In genomic region chr11:96174881-96175280, GRCm38 (mm10) we compare ENCODE assay signal across 34 mouse cellular contexts. TPM values are rescaled to one million over a fixed set of nuclear protein-coding genes. Genes with fewer than 3 reads are reported as not detected.
DNase-seq lines count a peak whose midpoint lies in the region; ATAC-seq and TF ChIP-seq lines count a peak whose summit lies in the region.
"Had no signal": no experiment of that assay in that cellular context is flagged by ENCODE, and none has a peak within 500 bp of the region (broad histone marks: within the 10 kb centered on the region; RNA-seq: fewer than 3 reads in every experiment).

No protein-coding gene starts in this region.

- intact Hi-C loops in left cerebral cortex, postnatal 25 days (cut with DNase I): loop anchor here (5.0 to 10.0 kb wide), 4 partner anchors 82 to 168 kb away; partner anchors contain the start of genes Hoxb3 and Igf2bp1

- H3K36me3 ChIP-seq in limb, embryonic 11.5 days (ENCODE audit: control insufficient read depth, insufficient read depth, low read length): no peaks in the 10 kb centered on the region
- no peaks in the 10 kb centered on the region for H3K36me3 ChIP-seq in limb, embryonic 10.5 days
- no peaks in the 10 kb centered on the region for H3K36me3 ChIP-seq in E14TG2a.4 (ENCODE audit: insufficient read depth, low read length)
- H3K36me3 ChIP-seq: embryonic facial prominence, embryonic 12.5 days; embryonic facial prominence, embryonic 15.5 days; heart, embryonic 10.5 days; heart, embryonic 13.5 days; hindbrain, embryonic 13.5 days; intestine, embryonic 15.5 days had no signal

- peak; percentile 31 for DNase-seq in embryo, embryonic 9.5 days (ENCODE audit: extremely low spot score)
- no peak for DNase-seq in embryo, embryonic 11 days
- peak; percentile 37 for DNase-seq in limb, embryonic 11.5 days (ENCODE audit: low spot score)
- DNase-seq in limb, embryonic 10.5 days (ENCODE audit: low spot score): no peak
- DNase-seq in left cerebral cortex, postnatal 25 days (ENCODE audit: low spot score in 2 of 2): no peak
- DNase-seq: adrenal gland, adult 8-10 months; adrenal gland, postnatal 25 days; B cell, adult 2 months; cerebellum, adult 11-12 months; cerebellum, adult 8-10 months; cerebellum, postnatal 10 days; cerebellum, postnatal 36 days; gastrocnemius, postnatal 10 days; gastrocnemius, postnatal 36 days; heart, adult 2 months; heart, postnatal 14 days; heart, postnatal 4 days; kidney, adult 11 months had no signal

- no peak for ATAC-seq in limb, embryonic 11.5 days (ENCODE audit: insufficient number of reproducible peaks, low FRiP score, low TSS enrichment, low read depth)
- ATAC-seq: forebrain, embryonic 13.5 days; forebrain, embryonic 16.5 days; hindbrain, embryonic 16.5 days; intestine, embryonic 15.5 days had no signal

- under 1% methylated on average over 6 of the region's 6 CpGs for WGBS in limb, embryonic 11.5 days
- 2% methylated on average over 6 of the region's 6 CpGs for WGBS in limb, embryonic 10.5 days

- no peak overlapping the region for H3K4me3 ChIP-seq in limb, embryonic 11.5 days (ENCODE audit: low read depth, low read length)
- H3K4me3 ChIP-seq in limb, embryonic 10.5 days: no peak overlapping the region
- H3K4me3 ChIP-seq in E14TG2a.4 (replicated peaks; ENCODE audit: low read length): 0 out of 2 replicates have a peak overlapping the region, but pooled peaks have one; percentile 23
- H3K4me3 ChIP-seq: embryonic facial prominence, embryonic 12.5 days; embryonic facial prominence, embryonic 15.5 days; forebrain, embryonic 13.5 days; heart, adult 2 months; heart, embryonic 10.5 days; heart, embryonic 13.5 days; hindbrain, embryonic 13.5 days; intestine, embryonic 15.5 days had no signal

- 0 out of 2 replicates have a peak, but pooled peaks cover 4% of the 10 kb centered on the region for H3K4me1 ChIP-seq in limb, embryonic 11.5 days (ENCODE audit: control insufficient read depth, insufficient read depth, low read length)
- peaks cover 15% of the 10 kb centered on the region for H3K4me1 ChIP-seq in limb, embryonic 10.5 days
- H3K4me1 ChIP-seq in E14TG2a.4 (replicated peaks; ENCODE audit: low read depth, low read length): peaks cover 51% of the 10 kb centered on the region
- H3K4me1 ChIP-seq: embryonic facial prominence, embryonic 12.5 days; forebrain, embryonic 13.5 days; hindbrain, embryonic 13.5 days had no signal

- no peak overlapping the region for H3K4me2 ChIP-seq in limb, embryonic 11.5 days (ENCODE audit: low read depth, severe bottlenecking)
- H3K4me2 ChIP-seq: embryonic facial prominence, embryonic 12.5 days; embryonic facial prominence, embryonic 15.5 days; forebrain, embryonic 13.5 days; heart, embryonic 13.5 days; hindbrain, embryonic 13.5 days; intestine, embryonic 15.5 days had no signal

- H3K27me3 ChIP-seq in limb, embryonic 11.5 days (ENCODE audit: control insufficient read depth, insufficient read depth, low read length): peaks cover 97% of the 10 kb centered on the region
- H3K27me3 ChIP-seq in limb, embryonic 10.5 days (ENCODE audit: low read depth, poor library complexity, severe bottlenecking): peaks cover 100% of the 10 kb centered on the region
- H3K27me3 ChIP-seq in E14TG2a.4 (ENCODE audit: insufficient read depth, low read length): peaks cover 98% of the 10 kb centered on the region

- no peaks in the 10 kb centered on the region for H3K9me3 ChIP-seq in limb, embryonic 11.5 days (ENCODE audit: control insufficient read depth, low read length)
- H3K9me3 ChIP-seq in limb, embryonic 10.5 days (replicated peaks): no peaks in the 10 kb centered on the region
- H3K9me3 ChIP-seq in E14TG2a.4 (ENCODE audit: low read length): peaks cover 3% of the 10 kb centered on the region
- H3K9me3 ChIP-seq: embryonic facial prominence, embryonic 12.5 days; embryonic facial prominence, embryonic 15.5 days; forebrain, embryonic 13.5 days; heart, embryonic 10.5 days; heart, embryonic 13.5 days; hindbrain, embryonic 13.5 days; intestine, embryonic 15.5 days had no signal

- no peak overlapping the region for H3K27ac ChIP-seq in limb, embryonic 11.5 days (replicated peaks; ENCODE audit: low read depth, low read length)
- H3K27ac ChIP-seq in limb, embryonic 10.5 days: no peak overlapping the region
- H3K27ac ChIP-seq: embryonic facial prominence, embryonic 12.5 days; embryonic facial prominence, embryonic 15.5 days; forebrain, embryonic 13.5 days; heart, adult 2 months; heart, embryonic 10.5 days; heart, embryonic 13.5 days; hindbrain, embryonic 13.5 days; intestine, embryonic 15.5 days had no signal

- H3K9ac ChIP-seq in limb, embryonic 11.5 days (ENCODE audit: low read length): no peak overlapping the region
- H3K9ac ChIP-seq: embryonic facial prominence, embryonic 12.5 days; embryonic facial prominence, embryonic 15.5 days; forebrain, embryonic 13.5 days; heart, embryonic 13.5 days; hindbrain, embryonic 13.5 days; intestine, embryonic 15.5 days had no signal

- no peak for TF ChIP-seq CTCF in E14TG2a.4 (conservative IDR thresholded peaks at IDR 0.05; ENCODE audit: low read length)

RNA-seq across cellular contexts. Expression of gene Hoxb13, which starts 19.2 kb away (rescaled TPM):
- polyA plus RNA-seq in limb, embryonic 11.5 days (2014; fragmentation: Nextera tagmentation; extraction: Ambion mirVana): 0.09 TPM in 1 of 2 replicates, not detected in the other
- not detected in 2 replicates for polyA plus RNA-seq in limb, embryonic 10.5 days (2016; fragmentation: Nextera tagmentation; extraction: Ambion mirVana)
- total RNA-seq in left cerebral cortex, postnatal 25 days (2021): not detected
- total RNA-seq: adrenal gland, adult 8-10 months; adrenal gland, postnatal 25 days; gastrocnemius, adult 18-20 months; gastrocnemius, postnatal 10 days; gastrocnemius, postnatal 36 days; granulocyte monocyte progenitor cell, adult 5-6 weeks; heart, adult 2 months; heart, postnatal 14 days; heart, postnatal 4 days had no signal
- polyA plus RNA-seq: brain, embryonic 14.5 days; cortical plate, adult 2 months; embryonic facial prominence, embryonic 12.5 days; embryonic facial prominence, embryonic 15.5 days; forebrain, embryonic 13.5 days; heart, adult 2 months; heart, embryonic 10.5 days; heart, embryonic 13.5 days; hindbrain, embryonic 13.5 days; hindbrain, embryonic 16.5 days had no signal

RNA-seq across cellular contexts. Expression of gene Ttll6, which starts 41.3 kb away (rescaled TPM):
- 0.04 TPM in 1 of 2 replicates, not detected in the other for polyA plus RNA-seq in limb, embryonic 11.5 days (2014; fragmentation: Nextera tagmentation; extraction: Ambion mirVana)
- polyA plus RNA-seq in limb, embryonic 10.5 days (2016; fragmentation: Nextera tagmentation; extraction: Ambion mirVana): not detected in 2 replicates
- not detected for total RNA-seq in left cerebral cortex, postnatal 25 days (2021)
- total RNA-seq: adrenal gland, adult 8-10 months; adrenal gland, postnatal 25 days; CH12.LX; gastrocnemius, adult 18-20 months; gastrocnemius, postnatal 10 days; gastrocnemius, postnatal 36 days; granulocyte monocyte progenitor cell, adult 5-6 weeks; heart, adult 2 months; heart, postnatal 4 days; MEL had no signal
- polyA plus RNA-seq: heart, embryonic 10.5 days; heart, embryonic 13.5 days had no signal

Comparison
In these comparisons a context has a peak if more than half of its experiments do, and no peak if none do; other contexts are left out.
1. DNase-seq: peak in embryo, embryonic 9.5 days (single experiment) and limb, embryonic 11.5 days (single experiment); none in embryo, embryonic 11 days (single experiment), limb, embryonic 10.5 days (single experiment) and left cerebral cortex, postnatal 25 days (0 of 2).